Mouse (Mus musculus): Measurements from ENCODE around the gene Rcn1. TPM values are rescaled to one million over a fixed set of nuclear protein-coding genes. Genes with fewer than 3 reads are reported as not detected.

The Rcn1 gene
- polyA plus RNA-seq, 1 experiment from 2014 or later, result 166 TPM

GRCm38 (mm10) chr2:105390653-105391413 is 8.3 kb downstream of the Rcn1 start:
- WGBS, result 60% methylated on average over 6 of the region's 6 CpGs
- no peaks in the 10 kb centered on the region for H3K9me3 ChIP-seq
- H3K27ac ChIP-seq, result no peak overlapping the region
- DNase-seq (ENCODE audit: low spot score), result no peak
- H3K36me3 ChIP-seq, result peaks cover 94% of the 10 kb centered on the region
- no peaks in the 10 kb centered on the region for H3K27me3 ChIP-seq (ENCODE audit: insufficient read depth, poor library complexity, severe bottlenecking)
- peaks cover 15% of the 10 kb centered on the region for H3K4me1 ChIP-seq
- no peak overlapping the region for H3K4me3 ChIP-seq

- Histone ChIP-seq H3K27ac (no peak overlapping the region), H3K4me3 (no peak overlapping the region), H3K9me3 (no peaks in the 10 kb centered on the region), H3K4me1 (peaks cover 12% of the 10 kb centered on the region), H3K27me3 (ENCODE audit: insufficient read depth, poor library complexity, severe bottlenecking) (no peaks in the 10 kb centered on the region), H3K36me3 (peaks cover 97% of the 10 kb centered on the region)
- no peak for DNase-seq (ENCODE audit: low spot score)
- 93% methylated on average over 17 of the region's 17 CpGs for WGBS
Measured at GRCm38 (mm10) chr2:105389007-105389890, 9.9 kb downstream of the Rcn1 start.

DNA sequence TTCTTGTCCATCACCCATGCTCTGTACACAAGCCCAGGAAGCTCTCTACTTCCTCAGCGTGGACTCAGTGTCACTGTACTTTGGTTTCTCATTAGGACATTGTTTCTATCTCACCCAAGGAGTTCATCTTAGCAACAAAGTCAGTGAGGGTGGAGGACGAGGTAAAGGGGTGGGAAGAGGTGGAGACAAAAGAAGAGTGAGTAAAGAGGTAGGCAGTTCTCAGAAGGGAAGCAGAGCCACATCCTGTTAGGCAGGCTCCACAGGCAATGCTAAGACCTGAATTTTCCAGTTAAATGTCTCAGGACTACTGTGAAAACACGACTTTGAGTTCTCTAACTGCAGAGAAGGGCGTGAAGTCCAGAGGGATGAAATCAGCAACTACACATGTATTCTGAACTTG is 12.7 kb downstream of the Rcn1 start:
- H3K27me3 ChIP-seq (ENCODE audit: insufficient read depth, poor library complexity, severe bottlenecking), result no peaks in the 10 kb centered on the region
- H3K4me1 ChIP-seq, result peaks cover 9% of the 10 kb centered on the region
- WGBS, result 86% methylated on average over 4 of the region's 4 CpGs
- no peak for DNase-seq (ENCODE audit: low spot score)
- H3K27ac ChIP-seq, result no peak overlapping the region
- H3K36me3 ChIP-seq, result peaks cover 73% of the 10 kb centered on the region
- no peak overlapping the region for H3K4me3 ChIP-seq
- no peaks in the 10 kb centered on the region for H3K9me3 ChIP-seq

GRCm38 (mm10) chr2:105384998-105385397 is 14.1 kb downstream of the Rcn1 start:
- WGBS, result 86% methylated on average over 3 of the region's 3 CpGs
- Histone ChIP-seq H3K4me1 (no peaks in the 10 kb centered on the region), H3K27me3 (ENCODE audit: insufficient read depth, poor library complexity, severe bottlenecking) (no peaks in the 10 kb centered on the region), H3K4me3 (no peak overlapping the region), H3K9me3 (no peaks in the 10 kb centered on the region), H3K27ac (no peak overlapping the region), H3K36me3 (peaks cover 59% of the 10 kb centered on the region)
- peak; percentile 73 for DNase-seq (ENCODE audit: low spot score)

GRCm38 (mm10) chr2:105383063-105383462 is 16.1 kb downstream of the Rcn1 start:
- Histone ChIP-seq H3K4me3 (no peak overlapping the region), H3K9me3 (no peaks in the 10 kb centered on the region), H3K27me3 (ENCODE audit: insufficient read depth, poor library complexity, severe bottlenecking) (no peaks in the 10 kb centered on the region), H3K36me3 (peaks cover 40% of the 10 kb centered on the region), H3K4me1 (no peaks in the 10 kb centered on the region), H3K27ac (no peak overlapping the region)
- 87% methylated on average over 8 of the region's 8 CpGs for WGBS
- DNase-seq (ENCODE audit: low spot score), result no peak

DNA sequence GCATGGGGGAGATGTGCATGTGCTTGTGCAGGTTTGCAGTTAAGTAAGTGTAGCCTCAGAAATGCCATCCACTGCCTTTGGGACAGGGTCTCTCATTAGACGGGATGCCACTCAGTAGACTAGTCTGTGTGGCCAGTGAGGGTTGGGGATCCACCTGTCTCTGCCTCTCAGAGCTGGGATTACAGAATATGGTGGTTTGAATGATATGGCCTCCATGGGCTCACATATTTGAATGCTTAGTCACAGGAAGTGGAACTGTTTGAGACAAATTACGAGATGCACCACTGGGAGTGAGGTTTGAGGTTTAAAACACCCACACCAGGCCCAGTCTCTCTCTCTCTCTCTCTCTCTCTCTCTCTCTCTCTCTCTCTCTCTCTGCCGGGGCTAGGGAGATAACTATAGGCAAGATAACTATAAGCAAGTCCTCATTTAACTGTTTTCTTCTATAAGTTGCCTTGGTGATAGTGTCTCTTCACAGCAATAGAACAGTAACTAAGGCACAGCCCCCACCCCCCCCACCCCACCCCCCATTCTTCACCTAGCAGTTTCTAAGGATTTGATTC is 18.3 kb downstream of the Rcn1 start:
- 53% methylated on average over 3 of the region's 3 CpGs for WGBS
- H3K36me3 ChIP-seq, result peaks cover 18% of the 10 kb centered on the region

DNA sequence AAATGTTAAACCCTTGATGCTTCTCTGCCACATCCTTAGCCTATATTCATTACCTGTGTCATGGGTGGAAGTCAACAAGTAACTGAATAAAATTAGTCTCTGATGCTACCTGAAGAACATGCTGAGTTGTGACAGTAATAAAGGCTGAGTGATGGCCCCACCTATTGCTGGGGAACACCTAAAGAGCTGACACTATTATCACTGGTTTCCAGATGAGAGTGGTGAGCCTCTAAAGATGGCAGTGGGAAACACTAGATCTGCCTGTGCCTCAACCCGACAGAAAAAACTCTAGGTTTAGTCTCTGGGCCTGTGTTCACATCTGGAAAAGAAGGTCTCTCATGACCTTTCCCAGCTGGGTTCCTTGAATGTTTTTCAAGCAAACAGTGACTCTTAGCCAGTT is 19.4 kb downstream of the Rcn1 start:
- no peak for DNase-seq (ENCODE audit: low spot score)
- H3K27me3 ChIP-seq (ENCODE audit: insufficient read depth, poor library complexity, severe bottlenecking), result no peaks in the 10 kb centered on the region
- no peaks in the 10 kb centered on the region for H3K4me1 ChIP-seq
- no peak overlapping the region for H3K27ac ChIP-seq
- 63% methylated on average over 1 of the region's 1 CpGs for WGBS
- no peak overlapping the region for H3K4me3 ChIP-seq
- peaks cover 7% of the 10 kb centered on the region; the same call in 1 of the 2 replicates for H3K36me3 ChIP-seq
- no peaks in the 10 kb centered on the region for H3K9me3 ChIP-seq

More for the DNA sequence above, 18.3 kb downstream of the Rcn1 start:
- no peaks in the 10 kb centered on the region for H3K9me3 ChIP-seq
- DNase-seq (ENCODE audit: low spot score), result no peak
- H3K27ac ChIP-seq, result no peak overlapping the region
- no peak overlapping the region for H3K4me3 ChIP-seq
- H3K27me3 ChIP-seq (ENCODE audit: insufficient read depth, poor library complexity, severe bottlenecking), result no peaks in the 10 kb centered on the region
- H3K4me1 ChIP-seq, result no peaks in the 10 kb centered on the region

GRCm38 (mm10) chr2:105375705-105376104 is 23.4 kb downstream of the Rcn1 start:
- H3K36me3 ChIP-seq, result no peaks in the 10 kb centered on the region
- no peaks in the 10 kb centered on the region for H3K4me1 ChIP-seq
- H3K27me3 ChIP-seq (ENCODE audit: insufficient read depth, poor library complexity, severe bottlenecking), result peaks cover 19% of the 10 kb centered on the region; the same call in 1 of the 2 replicates
- no peak overlapping the region for H3K4me3 ChIP-seq
- DNase-seq (ENCODE audit: low spot score), result no peak
- 89% methylated on average over 4 of the region's 4 CpGs for WGBS
- H3K9me3 ChIP-seq, result no peaks in the 10 kb centered on the region
- no peak overlapping the region for H3K27ac ChIP-seq

- no peak overlapping the region for H3K4me3 ChIP-seq
- H3K27ac ChIP-seq, result no peak overlapping the region
- H3K27me3 ChIP-seq (ENCODE audit: insufficient read depth, poor library complexity, severe bottlenecking), result peaks cover 19% of the 10 kb centered on the region; the same call in 1 of the 2 replicates
- no peaks in the 10 kb centered on the region for H3K36me3 ChIP-seq
- no peaks in the 10 kb centered on the region for H3K9me3 ChIP-seq
- DNase-seq (ENCODE audit: low spot score), result no peak
- peaks cover 3% of the 10 kb centered on the region; the same call in 1 of the 2 replicates for H3K4me1 ChIP-seq
- WGBS, result 90% methylated on average over 7 of the region's 7 CpGs
Measured at GRCm38 (mm10) chr2:105375261-105375660, 23.9 kb downstream of the Rcn1 start.

DNA sequence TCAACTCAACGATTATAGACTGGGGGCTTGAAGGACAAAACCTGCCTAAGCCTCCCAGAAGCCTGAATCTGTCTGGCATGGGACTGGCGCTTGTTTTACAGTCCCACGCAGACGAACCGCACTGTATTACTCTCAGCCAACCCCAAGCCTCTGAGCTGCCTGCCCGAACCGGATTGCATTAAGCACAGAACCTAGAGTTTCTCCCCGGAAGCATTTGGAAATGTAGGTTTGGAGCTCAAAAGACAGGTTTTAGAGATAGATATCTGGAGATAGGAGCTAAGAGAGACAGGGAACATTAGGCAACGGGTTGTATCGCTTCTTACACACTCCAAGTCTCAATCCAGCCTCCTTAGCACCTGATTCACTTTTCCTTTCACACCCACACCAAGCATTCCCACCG is 25.5 kb downstream of the Rcn1 start:
- Histone ChIP-seq H3K4me3 (no peak overlapping the region), H3K36me3 (no peaks in the 10 kb centered on the region), H3K4me1 (peaks cover 5% of the 10 kb centered on the region; the same call in 1 of the 2 replicates), H3K9me3 (no peaks in the 10 kb centered on the region), H3K27ac (no peak overlapping the region), H3K27me3 (ENCODE audit: insufficient read depth, poor library complexity, severe bottlenecking) (peaks cover 19% of the 10 kb centered on the region; the same call in 1 of the 2 replicates)
- no peak for DNase-seq (ENCODE audit: low spot score)
- 81% methylated on average over 11 of the region's 11 CpGs for WGBS

DNA sequence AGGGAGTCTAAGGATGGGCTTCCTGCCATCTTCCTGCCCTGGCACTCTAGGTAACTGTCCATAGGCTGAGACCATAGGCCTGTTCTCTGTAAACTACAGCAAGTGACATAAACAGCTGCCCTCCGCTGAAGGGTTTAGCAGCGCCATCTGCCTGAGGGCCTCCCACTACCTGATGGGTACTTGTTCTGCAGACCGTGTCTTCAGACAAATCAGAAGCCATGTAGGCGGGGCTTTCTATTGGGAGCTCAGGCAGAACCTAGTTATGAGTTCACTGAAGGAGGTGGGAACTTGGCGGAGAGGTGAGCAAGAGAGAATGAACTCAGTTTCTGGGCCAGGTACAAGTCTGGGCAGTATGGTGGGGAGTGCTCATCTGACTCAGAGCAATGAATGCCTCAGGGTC is 26.4 kb downstream of the Rcn1 start:
- Histone ChIP-seq H3K9me3 (no peaks in the 10 kb centered on the region), H3K4me3 (no peak overlapping the region), H3K36me3 (no peaks in the 10 kb centered on the region), H3K4me1 (peaks cover 5% of the 10 kb centered on the region; the same call in 1 of the 2 replicates), H3K27me3 (ENCODE audit: insufficient read depth, poor library complexity, severe bottlenecking) (peaks cover 19% of the 10 kb centered on the region; the same call in 1 of the 2 replicates), H3K27ac (no peak overlapping the region)
- no peak for DNase-seq (ENCODE audit: low spot score)
- 77% methylated on average over 5 of the region's 5 CpGs for WGBS

DNA sequence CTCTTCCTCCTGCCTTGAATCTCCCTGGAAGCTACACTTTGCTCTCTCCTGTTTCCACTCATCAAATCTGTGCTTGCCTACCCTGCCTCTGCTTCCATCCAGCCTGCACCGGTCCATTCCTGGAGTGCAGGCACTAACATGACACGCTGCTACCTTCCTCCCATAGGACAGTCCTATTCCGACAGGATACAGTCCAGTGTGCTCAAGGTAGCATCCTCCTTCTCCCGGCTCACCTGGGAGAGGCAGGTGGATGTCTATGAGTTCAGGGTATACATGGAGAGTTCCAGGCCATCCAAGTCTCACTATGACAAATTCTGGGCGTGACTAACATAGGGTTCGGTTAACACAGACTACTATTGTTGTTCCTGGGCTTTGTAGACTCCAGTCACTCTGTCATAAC is 27.0 kb downstream of the Rcn1 start:
- Histone ChIP-seq H3K4me1 (peaks cover 5% of the 10 kb centered on the region; the same call in 1 of the 2 replicates), H3K27me3 (ENCODE audit: insufficient read depth, poor library complexity, severe bottlenecking) (peaks cover 20% of the 10 kb centered on the region; the same call in 1 of the 2 replicates), H3K36me3 (no peaks in the 10 kb centered on the region), H3K27ac (no peak overlapping the region), H3K9me3 (no peaks in the 10 kb centered on the region), H3K4me3 (no peak overlapping the region)
- no peak for DNase-seq (ENCODE audit: low spot score)
- 87% methylated on average over 6 of the region's 6 CpGs for WGBS

Measured in heart, embryonic 10.5 days (tissue).